Mouse (Mus musculus): Measurements from ENCODE around the gene Tmem234. TPM values are rescaled to one million over a fixed set of nuclear protein-coding genes. Genes with fewer than 3 reads are reported as not detected.

The Tmem234 gene
- total RNA-seq, 2 experiments from 2014 or later = 28.8 to 32.9 TPM

DNA sequence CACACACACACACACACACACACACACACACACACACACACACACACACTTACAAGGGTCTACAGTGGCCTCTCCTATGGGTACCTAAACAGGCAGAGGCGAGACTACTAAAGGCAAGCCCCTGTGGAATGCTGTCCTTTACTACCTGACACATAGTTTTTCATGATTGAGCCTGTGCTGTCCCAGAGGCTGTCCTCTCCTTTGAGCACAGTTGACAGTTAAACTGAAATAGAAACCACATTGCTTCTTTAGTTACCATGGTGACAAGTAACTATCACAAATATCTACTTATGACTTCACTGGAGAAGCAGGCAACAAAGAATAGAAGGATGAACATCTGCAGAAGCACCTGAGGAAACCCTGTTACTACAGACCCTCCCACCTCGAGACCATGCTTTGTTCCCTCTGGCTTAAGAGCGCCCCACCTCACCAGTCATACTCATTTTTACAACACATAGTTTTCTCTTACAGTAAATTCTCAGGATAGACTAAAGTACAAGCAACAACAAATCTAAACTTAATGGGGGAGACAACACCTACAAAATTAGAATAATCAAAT, 61.9 kb downstream of the Tmem234 start:
- no peak for DNase-seq (ENCODE audit: low spot score)

DNA sequence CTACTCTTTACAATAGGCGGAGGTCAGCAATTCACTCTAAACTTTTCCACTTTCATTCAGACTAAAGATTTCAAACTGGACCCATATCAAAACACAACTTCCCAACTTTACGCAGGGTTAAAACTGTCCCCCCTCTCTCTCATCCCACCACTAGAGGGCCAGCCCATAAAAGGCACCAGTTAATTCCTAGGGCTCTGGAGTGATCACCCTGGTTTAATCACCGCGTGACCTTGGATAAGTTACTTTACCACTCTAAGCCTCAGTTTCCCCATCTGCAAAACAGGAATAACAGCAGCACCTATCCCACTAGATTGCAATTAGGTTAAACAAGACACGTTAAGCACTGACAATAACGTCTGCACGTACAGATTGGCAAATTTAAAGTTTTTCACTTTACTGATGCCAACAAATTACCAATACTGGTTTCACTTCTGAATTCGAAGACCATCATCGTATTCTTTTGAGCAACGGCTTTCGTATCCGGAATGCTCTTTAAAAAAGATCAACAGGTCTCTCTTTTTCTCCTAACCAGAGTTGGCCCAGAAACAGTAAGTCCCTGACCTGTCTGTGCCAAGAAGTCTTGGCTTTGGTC, 71.1 kb downstream of the Tmem234 start:
- DNase-seq (ENCODE audit: low spot score) = peak; percentile 55

DNA sequence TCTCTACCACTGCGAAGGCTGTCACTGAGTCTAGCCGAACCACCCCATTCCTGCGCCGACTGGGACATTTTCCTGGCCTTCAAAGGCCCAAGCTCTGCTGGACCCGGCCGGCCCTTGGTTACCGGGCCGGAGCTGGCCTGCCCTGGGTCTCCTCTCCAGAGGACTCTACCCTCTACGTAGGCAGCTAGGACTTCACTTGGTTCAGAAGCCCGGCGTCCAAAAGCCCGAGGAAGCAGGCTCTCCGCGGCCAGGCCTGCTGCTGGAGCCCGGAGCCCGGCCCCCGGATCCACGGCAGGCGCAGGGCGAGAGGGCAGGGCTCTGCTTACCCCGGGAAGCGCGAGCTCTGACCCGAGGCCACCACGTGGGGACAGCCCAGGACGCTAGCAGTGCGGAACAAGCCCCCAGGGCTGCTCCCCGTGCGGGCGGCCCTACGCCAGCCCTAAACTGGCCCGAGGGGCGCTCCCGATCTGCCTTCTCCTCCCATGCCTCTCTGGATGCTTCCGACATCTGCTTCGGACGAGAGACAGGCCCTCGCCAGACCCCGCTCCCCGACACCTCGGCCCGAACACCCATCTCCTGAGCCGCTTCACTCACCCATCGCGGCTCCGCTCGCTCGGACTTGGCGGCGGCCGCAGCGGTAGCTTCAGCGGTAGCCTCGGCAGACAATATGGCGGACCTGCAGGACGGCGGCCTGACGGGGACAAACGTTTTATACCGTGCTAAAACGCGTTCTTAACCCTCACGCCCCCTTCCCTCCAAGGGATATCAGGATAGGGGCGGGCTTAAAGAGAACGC, 71.8 kb downstream of the Tmem234 start, which contains the start of gene Kpna6:
TSS of gene Kpna6 (minus strand) at position 685 of the 795 bp plus-strand sequence.
- DNase-seq (ENCODE audit: low spot score) = peak; percentile 93

DNA sequence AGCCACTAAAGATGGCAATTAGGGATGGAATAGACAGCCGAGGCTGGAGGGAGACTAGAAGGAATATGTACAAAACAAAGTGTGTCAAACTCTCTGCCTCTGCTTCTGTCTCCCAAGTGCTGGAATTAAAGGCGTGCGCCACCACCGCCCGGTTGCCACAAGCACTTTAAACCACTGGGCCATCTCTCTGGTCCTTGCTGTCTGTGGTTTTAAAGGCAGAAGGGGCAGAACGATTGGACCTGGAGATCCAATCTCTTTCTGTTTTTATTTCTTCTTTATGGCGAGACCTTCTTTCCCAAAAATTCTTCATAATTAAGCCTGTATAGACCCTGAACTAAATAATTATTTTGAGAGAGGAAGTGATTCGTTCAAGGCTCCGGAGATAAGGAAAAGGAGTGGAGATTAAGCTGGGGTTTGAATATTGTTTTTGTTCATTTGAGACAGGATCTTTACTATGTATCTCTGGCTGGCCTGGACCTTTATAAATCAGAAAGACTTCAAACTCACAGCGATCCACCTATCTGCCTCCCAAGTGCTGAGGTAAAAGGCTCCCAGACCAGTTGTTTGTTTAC, 72.5 kb downstream of the Tmem234 start:
- DNase-seq (ENCODE audit: low spot score) = no peak

Small RNAs within 50 kb of the gene (microRNA-seq; reads per million reads assigned to microRNA genes)
- gene Mir8119 = not detected

Other genes with a start within 250 kb of the Tmem234 start
- under 1 TPM; 0.59 to 0.82 TPM for gene Zbtb8a, start 222.6 kb upstream of the Tmem234 start, total RNA-seq (2021)
- gene Zbtb8b, start 159.8 kb upstream of the Tmem234 start, total RNA-seq (2021) = not detected
- 10 to 100 TPM; 36.4 to 41.2 TPM for gene Bsdc1, start 139.1 kb upstream of the Tmem234 start, total RNA-seq (2021)
- gene Tssk3, start 109.6 kb upstream of the Tmem234 start, total RNA-seq (2021) = not detected
- gene Fam229a, start 109.5 kb upstream of the Tmem234 start, total RNA-seq (2021) = not detected
- 1 to 10 TPM in 1 of 2 experiments, under 1 TPM in 1; 0.64 to 1.1 TPM for gene Marcksl1, start 87.1 kb upstream of the Tmem234 start, total RNA-seq (2021)
- 1 to 10 TPM; 7.7 to 8.2 TPM for gene Hdac1, start 58.0 kb upstream of the Tmem234 start, total RNA-seq (2021)
- not detected for gene Lck, start 27.0 kb upstream of the Tmem234 start, total RNA-seq (2021)
- not detected for gene Fam167b, start 22.1 kb upstream of the Tmem234 start, total RNA-seq (2021)
- 100 to 1,000 TPM; 132 to 136 TPM for gene Eif3i, start within 50 bp of the Tmem234 start, total RNA-seq (2021)
- gene Dcdc2b, start 13.6 kb downstream of the Tmem234 start, total RNA-seq (2021) = under 1 TPM; 0.71 to 0.84 TPM
- gene Iqcc, start 18.4 kb downstream of the Tmem234 start, total RNA-seq (2021) = 1 to 10 TPM; 7.4 to 8.8 TPM
- gene Ccdc28b, start 23.3 kb downstream of the Tmem234 start, total RNA-seq (2021) = 10 to 100 TPM; 28.7 to 29.2 TPM
- 10 to 100 TPM; 17.4 to 18.6 TPM for gene Txlna, start 40.4 kb downstream of the Tmem234 start, total RNA-seq (2021)
- gene Kpna6, start 72.1 kb downstream of the Tmem234 start, total RNA-seq (2021) = 10 to 100 TPM; 74.1 to 78.0 TPM
- gene Tmem39b, start 96.2 kb downstream of the Tmem234 start, total RNA-seq (2021) = 1 to 10 TPM; 3.0 to 3.9 TPM
- gene Khdrbs1, start 141.6 kb downstream of the Tmem234 start, total RNA-seq (2021) = 10 to 100 TPM; 22.7 to 24.3 TPM
- gene Ptp4a2, start 210.6 kb downstream of the Tmem234 start, total RNA-seq (2021) = 100 to 1,000 TPM; 600 to 670 TPM